Mouse (Mus musculus) stomach, postnatal 0 days (tissue): ENCODE measurements around the gene Fam160a2.

Experiments
- CTCF ChIP-seq: IDR thresholded peaks from 2 replicates; pipeline ENCODE4 v1.5.1; 2016; ENCODE audit warnings: antibody characterized with exemption, low read depth, mild to moderate bottlenecking, moderate library complexity
- EP300 ChIP-seq: optimal IDR thresholded peaks from 2 replicates; pipeline ENCODE3; 2016; ENCODE audit warnings: antibody characterized with exemption

- TF ChIP-seq CTCF (no peak), EP300 (no peak)
Measured at GRCm38 (mm10) chr7:105387696-105388095, 12.2 kb downstream of the Fam160a2 start.
